Mouse (Mus musculus): ENCODE results near the gene Fam124a.
"Not testable (repeated sequence)": the region's sequence is repeated elsewhere in the genome, so short reads cannot be mapped to it uniquely, and the experiment has no call there.

GRCm38 (mm10) chr14:62566821-62567220, 11.3 kb downstream of the Fam124a start, which contains the start of gene Gm4131:
- not testable (repeated sequence) for TF ChIP-seq GATA1 (IDR thresholded peaks at IDR 0.05; ENCODE audit: borderline replicate concordance, low read length); FLI1 (IDR thresholded peaks at IDR 0.05; ENCODE audit: low read length)

All from megakaryocyte, embryonic 14.5 days (primary cell).